Mouse (Mus musculus): ENCODE measurements at regions not wholly inside any gene's neighbourhood (a gene's known extent, or its start where the extent isn't known, plus 50 kb on each side); places are given as distances from the start of the nearest gene placed in this dataset.

- Histone ChIP-seq H3K27ac (no peak overlapping the region), H3K27me3 (no peaks in the 10 kb centered on the region), H3K36me3 (no peaks in the 10 kb centered on the region), H3K4me2 (no peak overlapping the region), H3K4me1 (no peaks in the 10 kb centered on the region), H3K4me3 (replicated peaks) (no peak overlapping the region), H3K9me3 (replicated peaks) (no peaks in the 10 kb centered on the region), H3K9ac (no peak overlapping the region)
- WGBS, result 82% methylated on average over 9 of the region's 9 CpGs
- no peak for ATAC-seq (replicated peaks; ENCODE audit: low FRiP score)
Measured at GRCm38 (mm10) chr13:31439761-31440627, 115.9 kb upstream of the Foxq1 start.

- H3K36me3 ChIP-seq, result no peaks in the 10 kb centered on the region
- H3K9me3 ChIP-seq (replicated peaks), result no peaks in the 10 kb centered on the region
- H3K27me3 ChIP-seq, result no peaks in the 10 kb centered on the region
- WGBS, result 44% methylated on average over 2 of the region's 2 CpGs
- no peak overlapping the region for H3K4me3 ChIP-seq (replicated peaks)
- no peak overlapping the region for H3K4me2 ChIP-seq
- no peak overlapping the region for H3K27ac ChIP-seq
- no peak overlapping the region for H3K9ac ChIP-seq
- ATAC-seq (replicated peaks; ENCODE audit: low FRiP score), result no peak
- no peaks in the 10 kb centered on the region for H3K4me1 ChIP-seq
Measured at GRCm38 (mm10) chr13:31458883-31459282, 97.1 kb upstream of the Foxq1 start.

GRCm38 (mm10) chr13:31465141-31465540 lies 90.8 kb upstream of the Foxq1 start:
- Histone ChIP-seq H3K27me3 (no peaks in the 10 kb centered on the region), H3K9me3 (replicated peaks) (no peaks in the 10 kb centered on the region)
- WGBS, result 79% methylated on average over 8 of the region's 8 CpGs

DNA sequence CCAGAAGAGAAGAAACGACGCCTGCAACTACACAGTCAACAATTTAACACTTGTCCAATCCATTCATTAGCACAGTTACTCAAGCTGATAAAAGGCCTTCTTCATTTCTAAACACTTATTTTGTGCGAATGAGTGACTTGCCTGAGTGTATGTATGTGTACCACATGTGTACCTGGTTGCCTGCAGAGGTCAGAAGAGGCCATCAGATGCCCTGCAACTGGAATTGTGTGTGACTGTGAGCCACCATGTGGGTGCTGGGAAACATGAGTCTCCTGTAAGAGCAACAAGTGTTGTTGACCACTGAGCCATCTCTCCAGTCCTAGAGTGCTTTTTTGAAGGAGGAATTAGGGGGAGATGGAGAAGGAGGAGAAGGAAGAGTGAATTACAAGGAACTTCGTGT lies 90.2 kb upstream of the Foxq1 start:
- no peak overlapping the region for H3K9ac ChIP-seq
- H3K27ac ChIP-seq, result no peak overlapping the region
- no peak for ATAC-seq (replicated peaks; ENCODE audit: low FRiP score)
- H3K9me3 ChIP-seq (replicated peaks), result no peaks in the 10 kb centered on the region
- no peak overlapping the region for H3K4me3 ChIP-seq (replicated peaks)
- H3K4me2 ChIP-seq, result no peak overlapping the region
- H3K27me3 ChIP-seq, result no peaks in the 10 kb centered on the region
- no peaks in the 10 kb centered on the region for H3K36me3 ChIP-seq
- 82% methylated on average over 4 of the region's 4 CpGs for WGBS
- H3K4me1 ChIP-seq, result no peaks in the 10 kb centered on the region

More at GRCm38 (mm10) chr13:31465141-31465540, 90.8 kb upstream of the Foxq1 start:
- Histone ChIP-seq H3K36me3 (no peaks in the 10 kb centered on the region), H3K4me1 (no peaks in the 10 kb centered on the region), H3K4me2 (no peak overlapping the region), H3K4me3 (replicated peaks) (no peak overlapping the region), H3K9ac (no peak overlapping the region), H3K27ac (no peak overlapping the region)
- no peak for ATAC-seq (replicated peaks; ENCODE audit: low FRiP score)

- Histone ChIP-seq H3K9me3 (replicated peaks) (no peaks in the 10 kb centered on the region), H3K27me3 (no peaks in the 10 kb centered on the region), H3K4me3 (replicated peaks) (no peak overlapping the region), H3K4me2 (no peak overlapping the region), H3K9ac (no peak overlapping the region), H3K4me1 (no peaks in the 10 kb centered on the region), H3K36me3 (no peaks in the 10 kb centered on the region), H3K27ac (no peak overlapping the region)
- WGBS, result 90% methylated on average over 3 of the region's 3 CpGs
- no peak for ATAC-seq (replicated peaks; ENCODE audit: low FRiP score)
Measured at GRCm38 (mm10) chr13:31468131-31468530, 87.8 kb upstream of the Foxq1 start.

GRCm38 (mm10) chr13:31468983-31469382 lies 87.0 kb upstream of the Foxq1 start:
- no peak for ATAC-seq (replicated peaks; ENCODE audit: low FRiP score)
- WGBS, result 87% methylated on average over 3 of the region's 3 CpGs

GRCm38 (mm10) chr13:31472366-31472765 lies 83.6 kb upstream of the Foxq1 start:
- 85% methylated on average over 5 of the region's 5 CpGs for WGBS
- no peak for ATAC-seq (replicated peaks; ENCODE audit: low FRiP score)
- Histone ChIP-seq H3K4me1 (no peaks in the 10 kb centered on the region), H3K9me3 (replicated peaks) (no peaks in the 10 kb centered on the region), H3K4me3 (replicated peaks) (no peak overlapping the region), H3K4me2 (no peak overlapping the region), H3K27ac (no peak overlapping the region), H3K9ac (no peak overlapping the region), H3K27me3 (no peaks in the 10 kb centered on the region), H3K36me3 (no peaks in the 10 kb centered on the region)

More at GRCm38 (mm10) chr13:31468983-31469382, 87.0 kb upstream of the Foxq1 start:
- no peaks in the 10 kb centered on the region for H3K4me1 ChIP-seq
- no peak overlapping the region for H3K9ac ChIP-seq
- no peak overlapping the region for H3K4me3 ChIP-seq (replicated peaks)
- no peak overlapping the region for H3K4me2 ChIP-seq
- H3K27me3 ChIP-seq, result no peaks in the 10 kb centered on the region
- no peaks in the 10 kb centered on the region for H3K36me3 ChIP-seq
- no peaks in the 10 kb centered on the region for H3K9me3 ChIP-seq (replicated peaks)
- no peak overlapping the region for H3K27ac ChIP-seq

- H3K4me1 ChIP-seq, result no peaks in the 10 kb centered on the region
- no peak overlapping the region for H3K9ac ChIP-seq
- 50% methylated on average over 4 of the region's 4 CpGs for WGBS
- H3K27ac ChIP-seq, result no peak overlapping the region
- H3K4me2 ChIP-seq, result no peak overlapping the region
- H3K4me3 ChIP-seq (replicated peaks), result no peak overlapping the region
- no peak for ATAC-seq (replicated peaks; ENCODE audit: low FRiP score)
- H3K36me3 ChIP-seq, result no peaks in the 10 kb centered on the region
- no peaks in the 10 kb centered on the region for H3K27me3 ChIP-seq
- H3K9me3 ChIP-seq (replicated peaks), result no peaks in the 10 kb centered on the region
Measured at GRCm38 (mm10) chr13:31472804-31473203, 83.1 kb upstream of the Foxq1 start.

GRCm38 (mm10) chr13:31473275-31473674 lies 82.7 kb upstream of the Foxq1 start:
- WGBS, result 82% methylated on average over 1 of the region's 1 CpGs

DNA sequence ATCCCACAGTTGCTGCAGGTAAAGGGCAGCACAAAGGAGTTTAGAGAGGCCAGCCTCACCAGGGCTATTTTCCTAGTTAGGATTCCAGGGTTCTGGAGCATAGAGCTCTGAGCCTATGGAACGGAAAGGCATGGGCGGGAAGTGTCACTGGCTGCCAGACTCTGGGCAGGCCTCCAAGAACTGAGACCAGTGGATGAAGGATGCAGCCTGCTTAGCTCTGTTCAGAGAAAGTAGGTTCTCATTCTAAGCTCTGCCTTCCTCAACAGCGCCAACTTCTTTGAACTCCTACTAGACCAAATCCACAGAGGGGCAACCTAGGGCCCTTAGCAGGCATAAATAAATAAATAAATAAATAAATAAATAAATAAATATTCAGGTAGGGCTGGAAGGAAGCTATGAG lies 80.1 kb upstream of the Foxq1 start:
- H3K36me3 ChIP-seq, result no peaks in the 10 kb centered on the region
- 79% methylated on average over 3 of the region's 3 CpGs for WGBS
- H3K27me3 ChIP-seq, result no peaks in the 10 kb centered on the region
- H3K4me3 ChIP-seq (replicated peaks), result no peak overlapping the region
- no peak overlapping the region for H3K27ac ChIP-seq
- H3K9ac ChIP-seq, result no peak overlapping the region
- H3K9me3 ChIP-seq (replicated peaks), result no peaks in the 10 kb centered on the region
- H3K4me2 ChIP-seq, result no peak overlapping the region
- no peaks in the 10 kb centered on the region for H3K4me1 ChIP-seq
- ATAC-seq (replicated peaks; ENCODE audit: low FRiP score), result no peak

More at GRCm38 (mm10) chr13:31473275-31473674, 82.7 kb upstream of the Foxq1 start:
- Histone ChIP-seq H3K9me3 (replicated peaks) (no peaks in the 10 kb centered on the region), H3K27me3 (no peaks in the 10 kb centered on the region), H3K4me3 (replicated peaks) (no peak overlapping the region), H3K4me1 (no peaks in the 10 kb centered on the region), H3K9ac (no peak overlapping the region), H3K36me3 (no peaks in the 10 kb centered on the region), H3K27ac (no peak overlapping the region), H3K4me2 (no peak overlapping the region)
- no peak for ATAC-seq (replicated peaks; ENCODE audit: low FRiP score)

GRCm38 (mm10) chr13:31477171-31477867 lies 78.6 kb upstream of the Foxq1 start:
- H3K27me3 ChIP-seq, result no peaks in the 10 kb centered on the region
- 54% methylated on average over 1 of the region's 1 CpGs for WGBS
- ATAC-seq (replicated peaks; ENCODE audit: low FRiP score), result no peak; the same call in 1 of the 2 replicates

GRCm38 (mm10) chr13:31481105-31481844 lies 74.7 kb upstream of the Foxq1 start:
- no peaks in the 10 kb centered on the region for H3K27me3 ChIP-seq
- ATAC-seq (replicated peaks; ENCODE audit: low FRiP score), result no peak

More at GRCm38 (mm10) chr13:31477171-31477867, 78.6 kb upstream of the Foxq1 start:
- no peaks in the 10 kb centered on the region for H3K9me3 ChIP-seq (replicated peaks)
- no peak overlapping the region for H3K27ac ChIP-seq
- H3K4me2 ChIP-seq, result no peak overlapping the region
- H3K36me3 ChIP-seq, result no peaks in the 10 kb centered on the region
- no peak overlapping the region for H3K9ac ChIP-seq
- H3K4me1 ChIP-seq, result no peaks in the 10 kb centered on the region
- no peak overlapping the region for H3K4me3 ChIP-seq (replicated peaks)

More at GRCm38 (mm10) chr13:31481105-31481844, 74.7 kb upstream of the Foxq1 start:
- no peaks in the 10 kb centered on the region for H3K9me3 ChIP-seq (replicated peaks)
- 77% methylated on average over 7 of the region's 7 CpGs for WGBS
- no peak overlapping the region for H3K27ac ChIP-seq
- no peak overlapping the region for H3K4me3 ChIP-seq (replicated peaks)
- H3K36me3 ChIP-seq, result no peaks in the 10 kb centered on the region
- no peaks in the 10 kb centered on the region for H3K4me1 ChIP-seq
- no peak overlapping the region for H3K9ac ChIP-seq
- H3K4me2 ChIP-seq, result no peak overlapping the region

All from kidney, embryonic 15.5 days (tissue).